Mouse (Mus musculus) brain, embryonic 14.5 days (tissue): ENCODE measurements at regions not wholly inside any gene's neighbourhood (a gene's known extent, or its start where the extent isn't known, plus 50 kb on each side); places are given as distances from the start of the nearest gene placed in this dataset.

Experiments
- CTCF ChIP-seq: fragments of 200-500 bp; IDR thresholded peaks from 2 replicates; pipeline ENCODE4 v1.5.1; 2012; ENCODE audit warnings: inconsistent platforms, mild to moderate bottlenecking, moderate library complexity, borderline replicate concordance; ENCODE audit not compliant: insufficient read depth, insufficient read length; ENCODE audit errors: extremely low read depth
- POLR2A ChIP-seq: fragments of 200-500 bp; IDR thresholded peaks from 2 replicates; pipeline ENCODE4 v1.6.1; 2012; ENCODE audit warnings: mild to moderate bottlenecking, inconsistent platforms, borderline replicate concordance; ENCODE audit not compliant: poor library complexity, insufficient read depth, insufficient read length, severe bottlenecking; ENCODE audit errors: extremely low read depth

DNA sequence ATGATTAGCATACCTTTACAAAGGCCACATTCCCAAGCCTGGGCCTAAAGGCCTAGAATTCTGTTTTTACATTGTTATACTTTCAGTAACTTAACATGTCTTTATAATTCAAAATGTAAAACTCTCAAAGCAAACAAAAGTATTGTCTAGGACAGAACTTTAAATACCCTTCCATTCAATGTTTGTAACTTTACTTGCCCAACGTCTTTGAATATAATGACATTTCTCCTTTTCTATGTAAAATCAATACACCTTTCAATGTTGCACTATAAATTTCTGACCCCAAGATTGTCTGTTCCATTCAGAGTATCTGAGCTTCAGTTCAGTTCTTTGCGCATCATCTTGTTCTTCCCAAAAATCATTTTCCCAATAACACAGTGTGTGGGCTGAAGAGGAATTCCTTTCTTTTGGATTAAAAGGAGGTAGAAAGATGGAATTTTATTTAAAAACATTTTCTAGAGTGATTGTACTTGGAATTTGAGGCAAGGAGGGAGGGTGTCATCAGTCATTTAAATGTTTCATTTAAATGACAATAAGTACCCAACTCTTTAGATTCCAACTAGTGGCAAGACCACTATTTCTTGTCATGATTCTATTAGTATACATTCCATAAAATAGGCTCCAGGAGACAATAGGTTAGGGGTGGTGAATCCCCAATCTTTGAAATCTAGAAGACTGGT lies 748.9 kb downstream of the Cypt12 start:
- TF ChIP-seq POLR2A (no peak), CTCF (no peak)
